Mouse (Mus musculus) embryonic facial prominence, embryonic 10.5 days (tissue): ENCODE measurements at regions not wholly inside any gene's neighbourhood (a gene's known extent, or its start where the extent isn't known, plus 50 kb on each side); places are given as distances from the start of the nearest gene placed in this dataset.

Experiments used
- DNase-seq: peaks from one replicate; pipeline ENCODE4 v3.0.0-alpha.2; 2017; ENCODE audit warnings: low spot score
- H3K27ac ChIP-seq: fragments of 300-500 bp; sonication (generic); replicated peaks from 2 replicates; pipeline ENCODE4 v1.5.1; 2016; ENCODE audit warnings: mild to moderate bottlenecking
- H3K27me3 ChIP-seq: fragments of 300-500 bp; sonication (generic); replicated peaks from 2 replicates; pipeline ENCODE4 v1.6.1; 2016; ENCODE audit warnings: low read depth, mild to moderate bottlenecking; ENCODE audit not compliant: poor library complexity, severe bottlenecking
- H3K36me3 ChIP-seq: fragments of 300-500 bp; sonication (generic); replicated peaks from 2 replicates; pipeline ENCODE4 v1.6.1; 2016; ENCODE audit warnings: mild to moderate bottlenecking, moderate library complexity
- H3K4me1 ChIP-seq: fragments of 300-500 bp; sonication (generic); 2 replicates; pipeline ENCODE4 v1.6.1; 2016
- H3K4me3 ChIP-seq: fragments of 300-500 bp; sonication (generic); 2 replicates; pipeline ENCODE4 v1.5.1; 2016; ENCODE audit warnings: mild to moderate bottlenecking, moderate library complexity
- H3K9me3 ChIP-seq: fragments of 300-500 bp; sonication (generic); 2 replicates; pipeline ENCODE4 v1.6.1; 2016; ENCODE audit warnings: mild to moderate bottlenecking
- WGBS: fragments of 180-500 bp; shearing (Covaris S2); methylation state at CpG from one replicate; pipeline ENCODE4 v1.1.7; 2016; 5-methylcytosine and 5-hydroxymethylcytosine counted together

DNA sequence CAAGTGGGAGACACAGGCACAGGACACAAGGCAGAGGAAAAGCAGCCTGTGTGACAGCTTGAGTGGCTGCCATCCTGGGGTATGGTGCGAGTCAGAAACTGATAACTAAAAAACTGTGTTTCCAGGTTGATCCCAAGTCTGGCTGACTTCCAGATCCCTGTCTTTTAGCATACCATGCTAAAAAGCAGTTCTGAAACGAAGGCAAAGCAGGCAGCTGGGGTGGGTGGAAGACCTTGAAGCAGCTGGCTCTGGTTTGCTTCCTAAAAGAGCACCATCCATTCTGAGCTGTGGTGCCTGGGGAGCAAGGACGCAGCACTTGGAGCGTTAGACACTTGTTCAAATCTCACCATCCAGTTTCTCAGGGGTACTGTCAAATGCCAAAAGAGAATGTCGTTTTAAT lies 192.5 kb upstream of the Dusp10 start:
- H3K4me1 ChIP-seq: no peaks in the 10 kb centered on the region
- no peaks in the 10 kb centered on the region for H3K9me3 ChIP-seq
- no peak for DNase-seq
- no peaks in the 10 kb centered on the region for H3K27me3 ChIP-seq
- H3K36me3 ChIP-seq: no peaks in the 10 kb centered on the region
- no peak overlapping the region for H3K27ac ChIP-seq
- H3K4me3 ChIP-seq: no peak overlapping the region
- 76% methylated on average over 5 of the region's 5 CpGs for WGBS

DNA sequence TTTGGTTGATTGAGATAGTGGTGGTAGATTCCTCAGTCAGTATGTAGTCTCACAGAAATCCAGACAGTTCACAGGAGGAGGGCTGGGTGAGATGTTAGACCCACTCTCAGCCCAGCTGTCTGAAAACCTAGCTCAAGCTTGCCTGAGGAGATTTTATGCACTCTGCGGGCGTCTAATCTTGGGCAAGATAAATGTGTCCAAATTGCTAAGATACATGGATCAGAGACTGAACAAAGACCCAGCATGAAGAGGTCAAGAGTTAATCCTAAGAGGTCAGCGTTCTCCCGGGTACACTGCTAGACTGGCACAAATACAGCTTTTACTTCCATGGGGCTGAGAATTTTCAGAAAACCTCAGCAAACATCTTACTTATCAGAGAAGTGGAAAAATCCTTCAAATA lies 186.8 kb upstream of the Dusp10 start:
- no peaks in the 10 kb centered on the region for H3K9me3 ChIP-seq
- H3K4me1 ChIP-seq: peaks cover 3% of the 10 kb centered on the region; the same call in 1 of the 2 replicates
- H3K27ac ChIP-seq: no peak overlapping the region
- DNase-seq: no peak
- no peaks in the 10 kb centered on the region for H3K27me3 ChIP-seq
- H3K36me3 ChIP-seq: no peaks in the 10 kb centered on the region
- no peak overlapping the region for H3K4me3 ChIP-seq
- WGBS: 19% methylated on average over 4 of the region's 4 CpGs

DNA sequence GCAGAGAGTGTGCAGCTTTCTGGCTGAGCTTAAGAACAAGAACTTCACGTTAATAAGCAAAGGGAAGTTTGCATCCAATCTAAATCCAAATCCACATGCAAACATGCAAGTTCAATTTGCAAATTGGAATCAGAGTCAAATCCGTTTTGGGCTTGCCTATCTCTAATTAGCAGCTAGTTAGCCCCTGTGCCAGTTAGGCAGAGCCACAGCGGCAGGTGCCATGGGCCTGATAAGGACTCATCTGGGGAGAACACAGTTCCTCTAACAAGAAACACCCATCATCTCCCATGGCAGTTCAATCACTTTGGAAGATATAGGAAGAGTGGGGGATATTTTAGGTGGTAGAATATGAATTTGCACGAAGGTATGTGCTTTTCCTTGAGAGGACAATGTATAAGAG lies 168.0 kb upstream of the Dusp10 start:
- no peak for DNase-seq
- WGBS: 74% methylated on average over 4 of the region's 4 CpGs

DNA sequence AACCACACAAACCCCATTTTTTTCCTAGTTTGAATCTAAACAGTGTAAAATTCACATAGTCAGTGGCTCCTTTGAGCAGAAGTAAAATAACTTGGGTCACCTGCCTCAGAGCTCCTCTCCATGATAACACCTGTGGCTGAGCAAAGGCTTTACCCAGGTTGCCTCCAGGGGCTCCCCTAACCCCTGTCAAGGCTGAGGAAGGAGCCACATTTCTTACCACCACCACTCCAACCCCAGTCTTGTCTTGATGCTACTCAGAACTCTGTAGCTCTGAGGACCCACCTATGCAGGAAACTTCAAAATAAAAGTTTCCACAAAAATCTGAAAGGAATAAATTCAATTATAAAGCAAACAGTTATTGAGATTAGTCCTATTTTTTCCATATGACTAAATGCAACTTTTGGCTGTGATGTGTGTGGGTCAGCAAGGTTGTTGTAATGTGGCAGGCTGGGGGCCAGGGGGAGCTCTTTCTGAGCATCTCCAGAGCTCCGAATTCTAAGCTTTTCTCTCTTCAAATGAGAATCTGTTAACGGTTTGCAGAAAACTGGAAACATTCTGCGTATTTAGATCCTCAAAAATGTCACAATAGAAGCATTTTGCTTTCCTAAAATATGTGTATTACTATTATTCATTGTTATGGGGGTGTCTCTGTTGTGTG lies 159.0 kb upstream of the Dusp10 start:
- DNase-seq: peak; percentile 10
- 81% methylated on average over 3 of the region's 3 CpGs for WGBS
- Histone ChIP-seq H3K27me3 (no peaks in the 10 kb centered on the region), H3K9me3 (no peaks in the 10 kb centered on the region), H3K4me1 (no peaks in the 10 kb centered on the region), H3K27ac (no peak overlapping the region), H3K36me3 (no peaks in the 10 kb centered on the region), H3K4me3 (no peak overlapping the region)

More for the DNA sequence above, 168.0 kb upstream of the Dusp10 start:
- Histone ChIP-seq H3K9me3 (no peaks in the 10 kb centered on the region), H3K4me1 (no peaks in the 10 kb centered on the region), H3K36me3 (no peaks in the 10 kb centered on the region), H3K4me3 (no peak overlapping the region), H3K27ac (no peak overlapping the region), H3K27me3 (no peaks in the 10 kb centered on the region)

DNA sequence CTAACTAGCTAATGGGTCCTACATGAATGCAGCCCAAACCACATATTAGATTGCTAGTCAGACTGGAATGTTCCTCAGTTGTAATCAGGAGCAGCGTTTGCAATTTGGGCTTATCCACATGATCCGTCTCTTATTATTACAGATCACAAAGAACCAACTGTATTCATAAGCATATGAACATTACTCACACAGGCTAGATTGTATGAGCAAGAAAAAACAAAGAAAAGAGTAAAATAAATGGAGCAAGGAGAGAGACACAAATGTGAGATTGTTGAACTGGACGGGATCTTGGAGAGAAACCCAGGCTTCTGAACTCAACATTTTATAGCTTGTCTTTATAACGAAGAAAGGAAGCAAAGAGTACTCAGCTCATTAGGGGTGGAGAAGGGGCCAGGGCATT lies 148.0 kb upstream of the Dusp10 start:
- Histone ChIP-seq H3K27ac (no peak overlapping the region), H3K4me1 (no peaks in the 10 kb centered on the region), H3K9me3 (no peaks in the 10 kb centered on the region), H3K36me3 (no peaks in the 10 kb centered on the region), H3K27me3 (no peaks in the 10 kb centered on the region), H3K4me3 (no peak overlapping the region)
- 86% methylated on average over 4 of the region's 4 CpGs for WGBS
- DNase-seq: no peak

DNA sequence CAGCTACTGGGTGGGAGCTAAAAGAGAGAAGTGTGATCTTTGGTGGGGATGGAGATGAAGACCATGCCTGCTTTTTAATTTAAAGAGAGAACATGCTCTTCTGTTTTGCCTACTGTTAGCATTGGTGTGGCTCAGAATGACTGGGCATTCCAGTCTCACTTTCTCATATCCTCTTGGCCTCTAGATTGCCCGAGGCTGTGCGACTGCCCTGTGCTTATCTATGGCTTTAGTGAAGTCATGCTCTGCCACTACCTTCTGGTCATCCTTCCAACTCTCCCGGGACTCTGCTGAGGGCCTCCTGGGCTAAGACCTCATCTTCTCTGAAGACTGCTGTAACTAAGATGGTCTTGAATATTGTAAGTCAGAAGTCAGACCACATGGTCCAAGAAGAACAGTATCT lies 147.5 kb upstream of the Dusp10 start:
- H3K4me1 ChIP-seq: no peaks in the 10 kb centered on the region
- H3K36me3 ChIP-seq: no peaks in the 10 kb centered on the region
- no peak overlapping the region for H3K27ac ChIP-seq
- H3K4me3 ChIP-seq: no peak overlapping the region
- WGBS: 81% methylated on average over 3 of the region's 3 CpGs
- H3K9me3 ChIP-seq: no peaks in the 10 kb centered on the region
- no peaks in the 10 kb centered on the region for H3K27me3 ChIP-seq
- no peak for DNase-seq

DNA sequence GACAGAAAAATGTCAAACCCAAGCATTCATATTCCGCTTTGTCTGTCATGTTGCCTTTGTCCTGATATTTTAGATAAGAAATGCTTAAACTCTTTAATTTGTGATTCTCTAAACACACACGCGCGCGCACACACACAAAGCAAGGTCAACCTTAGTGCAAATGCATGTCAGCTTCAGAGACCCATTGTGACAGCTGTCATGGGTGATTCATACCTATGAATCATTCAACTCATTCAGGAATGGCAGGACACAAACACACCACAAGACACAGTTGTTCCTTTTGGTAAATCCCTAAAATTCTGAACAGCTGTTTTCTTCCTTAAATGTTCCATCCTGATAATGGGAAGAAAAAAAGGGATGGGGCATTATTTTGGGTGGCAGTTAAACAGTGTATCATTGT lies 144.1 kb upstream of the Dusp10 start:
- Histone ChIP-seq H3K9me3 (no peaks in the 10 kb centered on the region), H3K36me3 (no peaks in the 10 kb centered on the region), H3K4me1 (no peaks in the 10 kb centered on the region), H3K27ac (no peak overlapping the region), H3K27me3 (no peaks in the 10 kb centered on the region), H3K4me3 (no peak overlapping the region)
- 96% methylated on average over 5 of the region's 5 CpGs for WGBS
- DNase-seq: no peak

DNA sequence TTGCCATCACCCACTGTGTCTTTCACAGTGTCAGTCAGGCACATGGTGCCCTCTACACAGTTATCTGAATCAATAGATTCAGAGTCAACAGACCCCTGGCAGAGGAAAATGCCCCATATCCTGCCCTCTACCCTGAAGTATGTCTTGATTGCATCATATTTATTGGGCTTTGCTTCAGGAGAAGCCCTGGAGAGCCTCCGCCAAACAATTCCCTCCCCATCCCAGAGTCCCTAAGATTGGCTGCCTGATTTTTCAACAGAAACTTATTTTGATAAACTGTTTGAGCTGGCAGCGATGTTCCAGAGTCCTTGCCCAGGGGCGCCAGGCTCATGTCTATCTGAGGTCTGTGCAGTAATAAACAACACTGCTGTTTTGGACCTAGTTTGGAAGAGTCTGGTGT lies 117.2 kb upstream of the Dusp10 start:
- no peak for DNase-seq
- Histone ChIP-seq H3K27ac (no peak overlapping the region), H3K4me3 (no peak overlapping the region), H3K9me3 (no peaks in the 10 kb centered on the region), H3K27me3 (no peaks in the 10 kb centered on the region), H3K4me1 (no peaks in the 10 kb centered on the region), H3K36me3 (no peaks in the 10 kb centered on the region)
- WGBS: 88% methylated on average over 3 of the region's 3 CpGs

DNA sequence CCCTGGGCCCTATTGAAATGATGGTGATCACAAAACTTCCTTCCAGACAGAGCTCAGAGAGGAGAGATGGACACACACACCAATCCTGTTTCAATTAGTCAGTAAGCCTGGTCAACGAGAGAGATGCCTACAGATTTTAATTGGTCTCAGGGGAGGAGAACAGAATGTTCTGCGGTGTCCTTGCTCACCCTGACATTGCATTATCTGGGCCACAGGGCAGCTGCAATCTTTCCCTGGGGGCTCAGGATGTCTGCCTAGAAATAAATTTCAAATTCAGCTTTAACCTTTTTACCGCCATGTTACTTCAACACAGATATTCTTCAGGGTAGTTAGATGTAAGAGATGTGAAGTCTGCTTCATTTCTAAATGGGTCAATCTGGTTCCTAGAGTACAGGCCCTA lies 115.0 kb upstream of the Dusp10 start:
- WGBS: 67% methylated on average over 3 of the region's 3 CpGs
- Histone ChIP-seq H3K27ac (no peak overlapping the region), H3K9me3 (no peaks in the 10 kb centered on the region)

DNA sequence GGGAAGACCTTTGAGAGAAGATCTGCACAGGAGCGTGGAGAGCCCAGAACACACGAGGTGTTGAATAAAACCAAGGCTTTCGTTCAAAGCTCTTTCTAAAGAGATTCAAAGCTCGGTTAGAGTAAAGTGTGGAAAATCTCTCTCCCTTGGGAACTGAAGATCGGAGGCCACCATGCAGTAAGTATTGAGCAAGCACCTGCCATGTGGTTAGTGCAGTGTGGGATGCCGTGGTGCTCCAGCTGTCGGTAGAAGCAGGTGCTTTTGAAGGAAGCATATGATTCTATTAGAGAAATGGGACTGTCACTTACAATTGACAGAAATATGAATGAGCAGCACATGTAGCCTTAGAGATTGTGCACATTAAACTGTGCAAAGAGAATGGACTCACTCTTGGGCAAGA lies 108.5 kb upstream of the Dusp10 start:
- no peak for DNase-seq
- Histone ChIP-seq H3K9me3 (no peaks in the 10 kb centered on the region), H3K27me3 (no peaks in the 10 kb centered on the region), H3K36me3 (no peaks in the 10 kb centered on the region), H3K27ac (no peak overlapping the region), H3K4me1 (no peaks in the 10 kb centered on the region), H3K4me3 (no peak overlapping the region)
- 92% methylated on average over 7 of the region's 7 CpGs for WGBS

More for the DNA sequence above, 115.0 kb upstream of the Dusp10 start:
- H3K4me3 ChIP-seq: no peak overlapping the region
- H3K4me1 ChIP-seq: no peaks in the 10 kb centered on the region
- no peaks in the 10 kb centered on the region for H3K36me3 ChIP-seq
- H3K27me3 ChIP-seq: no peaks in the 10 kb centered on the region
- no peak for DNase-seq

DNA sequence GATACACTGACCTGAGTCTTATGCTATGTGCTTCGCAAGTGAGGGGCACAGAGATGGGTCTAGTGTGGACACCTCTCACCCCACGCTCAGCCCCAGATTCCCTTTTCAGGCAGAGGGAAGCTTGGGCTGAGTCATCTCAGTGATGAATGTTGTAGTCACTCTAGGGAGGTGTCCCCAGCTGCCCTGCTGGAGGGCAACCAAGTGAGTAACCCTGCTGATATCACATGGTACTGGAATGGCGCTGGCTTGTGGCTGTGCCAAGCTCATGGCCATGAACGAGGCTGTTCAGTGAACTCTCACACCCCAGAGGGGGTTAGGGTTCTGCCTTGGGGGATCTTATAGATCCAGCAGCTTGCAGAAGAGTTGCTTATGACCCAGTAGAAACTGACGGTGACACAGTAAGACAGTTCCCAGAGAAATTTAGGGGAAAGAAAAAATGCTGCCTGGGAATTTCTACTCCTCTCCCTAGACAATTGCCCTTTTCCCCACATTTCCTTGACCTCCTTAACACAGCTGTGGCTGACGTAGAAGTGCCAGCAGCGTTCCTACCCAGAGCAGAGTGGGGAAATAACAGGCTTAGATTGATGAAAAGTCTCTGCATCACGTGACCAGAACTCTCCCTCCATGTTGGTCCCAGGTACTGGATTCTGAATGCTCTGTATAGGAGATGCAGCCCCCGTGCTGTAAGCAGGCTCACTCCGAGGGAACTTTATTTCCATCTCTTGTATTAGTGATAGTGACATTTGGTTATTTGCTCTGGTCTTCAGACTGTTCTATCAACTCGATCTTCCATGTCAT lies 107.6 kb upstream of the Dusp10 start:
- Histone ChIP-seq H3K27ac (no peak overlapping the region), H3K9me3 (no peaks in the 10 kb centered on the region), H3K27me3 (no peaks in the 10 kb centered on the region), H3K36me3 (no peaks in the 10 kb centered on the region), H3K4me1 (no peaks in the 10 kb centered on the region), H3K4me3 (no peak overlapping the region)
- DNase-seq: no peak
- WGBS: 85% methylated on average over 11 of the region's 11 CpGs

DNA sequence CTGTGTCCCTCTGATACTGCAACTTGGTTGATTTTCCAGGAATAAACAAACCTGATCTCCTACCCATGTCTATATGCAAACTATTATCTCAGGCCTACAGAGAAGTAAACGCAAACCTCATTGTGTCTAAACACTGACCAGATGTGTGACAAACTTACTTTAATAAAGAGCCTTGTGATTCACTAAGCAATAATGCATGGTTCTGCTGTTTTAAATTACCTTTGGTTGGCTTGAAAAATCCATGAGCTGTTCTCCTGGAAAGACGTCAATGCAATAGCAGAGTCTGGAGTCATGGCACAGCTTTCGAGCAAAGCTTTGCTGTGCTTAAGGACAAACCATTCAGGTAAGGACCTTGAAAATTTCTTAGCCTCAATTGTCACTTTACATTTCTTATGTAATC lies 95.4 kb upstream of the Dusp10 start:
- Histone ChIP-seq H3K9me3 (no peaks in the 10 kb centered on the region), H3K36me3 (no peaks in the 10 kb centered on the region), H3K4me1 (no peaks in the 10 kb centered on the region), H3K4me3 (no peak overlapping the region), H3K27ac (no peak overlapping the region), H3K27me3 (no peaks in the 10 kb centered on the region)
- 75% methylated on average over 3 of the region's 3 CpGs for WGBS
- DNase-seq: no peak

DNA sequence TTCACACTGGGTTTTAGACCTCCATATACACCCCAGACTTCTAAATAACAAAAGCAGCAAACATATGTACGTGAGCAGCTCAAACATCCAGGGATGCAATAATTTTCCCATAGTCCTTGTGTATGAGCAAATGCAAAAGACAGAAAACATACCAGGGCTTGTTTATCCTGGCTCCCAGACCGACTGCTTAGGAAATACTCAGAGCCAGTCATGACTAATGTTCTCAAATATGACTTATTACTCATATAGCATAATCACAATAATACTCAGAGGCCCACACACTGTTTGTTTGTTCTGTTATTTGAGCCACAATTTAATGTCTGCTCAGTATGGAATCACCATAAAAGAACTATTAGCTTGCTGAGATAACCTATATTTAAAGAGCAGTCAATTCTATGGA lies 91.8 kb upstream of the Dusp10 start:
- Histone ChIP-seq H3K27ac (no peak overlapping the region), H3K9me3 (no peaks in the 10 kb centered on the region), H3K36me3 (no peaks in the 10 kb centered on the region), H3K4me3 (no peak overlapping the region), H3K4me1 (no peaks in the 10 kb centered on the region), H3K27me3 (no peaks in the 10 kb centered on the region)
- WGBS: 83% methylated on average over 2 of the region's 2 CpGs
- no peak for DNase-seq
